Mouse (Mus musculus) myocyte (in vitro differentiated cells): Measurements from ENCODE around the gene Acnat1. TPM values are rescaled to one million over a fixed set of nuclear protein-coding genes. Genes with fewer than 3 reads are reported as not detected.

Experiments used
- H3K27me3 ChIP-seq: one replicate; pipeline ENCODE4 v1.6.1; 2011; ENCODE audit not compliant: control insufficient read depth, insufficient read depth, insufficient read length
- H3K36me3 ChIP-seq: one replicate; pipeline ENCODE4 v1.6.1; 2011; ENCODE audit not compliant: control insufficient read depth, insufficient read depth
- H3K4me2 ChIP-seq: one replicate; pipeline ENCODE4 v1.6.1; 2011; ENCODE audit warnings: low read depth, control low read depth
- H3K4me3 ChIP-seq: one replicate; pipeline ENCODE4 v1.5.1; 2011; ENCODE audit warnings: mild to moderate bottlenecking, control low read depth, moderate library complexity
- H3K79me2 ChIP-seq: one replicate; pipeline ENCODE4 v1.6.1; 2011; ENCODE audit not compliant: control insufficient read depth, insufficient read depth
- H3ac ChIP-seq: one replicate; pipeline ENCODE4 v1.6.1; 2011; ENCODE audit not compliant: control insufficient read depth, insufficient read length
- CEBPB ChIP-seq: IDR thresholded peaks from 2 replicates; pipeline ENCODE4 v1.6.1; 2011; ENCODE audit warnings: mild to moderate bottlenecking, moderate library complexity; ENCODE audit not compliant: poor library complexity, insufficient read depth, severe bottlenecking
- E2F4 ChIP-seq: IDR thresholded peaks from one replicate; pipeline ENCODE4 v1.6.1; 2011; ENCODE audit warnings: mild to moderate bottlenecking, control low read depth, moderate library complexity; ENCODE audit not compliant: insufficient read depth
- MAX ChIP-seq: IDR thresholded peaks from one replicate; pipeline ENCODE4 v1.6.1; 2011; ENCODE audit warnings: low read depth, mild to moderate bottlenecking, control low read depth
- MYOD1 ChIP-seq, 3 experiments: IDR thresholded peaks; one replicate each; pipeline ENCODE4 v1.6.1; 2011; ENCODE audit warnings: control low read depth in 2 of 3, low read depth in 2 of 3, mild to moderate bottlenecking in 2 of 3, moderate library complexity in 1 of 3; ENCODE audit not compliant: insufficient read length in 2 of 3, control insufficient read depth in 1 of 3
- MYOG ChIP-seq, 3 experiments: IDR thresholded peaks; one replicate each; pipeline ENCODE4 v1.6.1; 2011; ENCODE audit warnings: control low read depth in 2 of 3, low read depth in 2 of 3, mild to moderate bottlenecking in 2 of 3; ENCODE audit not compliant: insufficient read length in 2 of 3, control insufficient read depth in 1 of 3, insufficient read depth in 1 of 3
- POLR2A ChIP-seq: IDR thresholded peaks from one replicate; pipeline ENCODE4 v1.6.1; 2011; ENCODE audit warnings: low read depth, mild to moderate bottlenecking, control low read depth, moderate library complexity; ENCODE audit not compliant: insufficient read length
- POLR2AphosphoS2 ChIP-seq: IDR thresholded peaks from one replicate; pipeline ENCODE4 v1.6.1; 2011; ENCODE audit warnings: low read depth, control low read depth; ENCODE audit not compliant: insufficient read length
- REST ChIP-seq: IDR thresholded peaks from one replicate; pipeline ENCODE4 v1.6.1; 2011; ENCODE audit warnings: mild to moderate bottlenecking, control low read depth, moderate library complexity; ENCODE audit not compliant: insufficient read depth, insufficient read length
- SRF ChIP-seq: IDR thresholded peaks from one replicate; pipeline ENCODE4 v1.6.1; 2011; ENCODE audit warnings: low read depth; ENCODE audit not compliant: control insufficient read depth, insufficient read length
- TCF12 ChIP-seq: IDR thresholded peaks from one replicate; pipeline ENCODE4 v1.6.1; 2011; ENCODE audit warnings: mild to moderate bottlenecking, control low read depth; ENCODE audit not compliant: poor library complexity, insufficient read depth, severe bottlenecking
- TCF3 ChIP-seq: IDR thresholded peaks from one replicate; pipeline ENCODE4 v1.6.1; 2011; ENCODE audit warnings: low read depth, control low read depth; ENCODE audit not compliant: insufficient read length
- USF1 ChIP-seq: IDR thresholded peaks from one replicate; pipeline ENCODE4 v1.6.1; 2011; ENCODE audit warnings: low read depth, mild to moderate bottlenecking, control low read depth, moderate library complexity
- polyA plus RNA-seq: library from polyadenylated mRNA; unstranded; fragments of >200 nt; fragmentation: generic; extraction: Trizol; gene quantifications from one replicate; pipeline ENCODE4 v1.2.1, GENCODE M21; 2012; ENCODE audit warnings: missing spikeins

Acnat1 gene
- not detected for polyA plus RNA-seq

DNA sequence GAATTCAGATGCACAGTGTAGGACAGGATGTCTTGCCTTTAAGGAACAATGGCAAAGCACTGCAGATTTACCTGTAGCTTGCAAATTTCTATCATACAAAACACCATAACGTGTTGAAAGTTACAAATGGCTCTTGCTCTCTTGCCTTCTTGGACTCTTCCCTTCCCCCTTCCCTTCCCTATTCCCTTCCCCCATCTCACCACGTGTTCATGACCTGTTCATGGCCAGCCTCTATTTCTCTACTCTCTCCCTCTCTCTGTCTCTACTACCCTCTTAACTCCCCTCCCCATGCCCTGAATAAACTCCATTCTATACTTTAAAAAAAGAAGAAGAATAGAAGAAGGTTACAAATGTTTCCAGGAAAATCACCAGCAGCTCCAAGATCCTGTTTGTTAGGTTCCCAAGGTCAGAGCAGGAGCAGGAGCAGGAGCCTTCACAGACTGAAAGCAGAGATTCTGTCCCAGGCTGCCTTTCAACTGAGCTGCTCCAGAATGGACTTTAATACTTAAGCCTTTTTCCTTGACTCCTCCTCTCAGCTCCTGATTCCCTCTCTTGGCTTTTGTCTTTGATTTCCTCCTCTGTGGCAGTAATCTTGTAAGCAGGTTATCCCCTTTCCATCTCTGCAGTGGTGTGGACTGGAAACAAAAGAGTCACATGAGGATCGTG is at the start of gene Acnat1:
TSS of gene Acnat1 (minus strand) at position 478 of the 666 bp plus-strand sequence.
- H3ac ChIP-seq = no peak within 1 kb of the TSS
- no peak within 1 kb of the TSS for H3K4me2 ChIP-seq
- TF ChIP-seq TCF12 = no peak
- no peak for TF ChIP-seq POLR2AphosphoS2
- no peak for TF ChIP-seq MYOD1 (IDR thresholded peaks at IDR 0.05; ENCODE audit: control insufficient read depth in 1 of 3, insufficient read length in 2 of 3, low read depth in 2 of 3)
- no peak for TF ChIP-seq USF1
- no peak within 1 kb of the TSS for H3K4me3 ChIP-seq
- H3K27me3 ChIP-seq = no peaks in the 10 kb centered on the region
- no peaks in the 10 kb centered on the region for H3K79me2 ChIP-seq
- no peaks in the 10 kb centered on the region for H3K36me3 ChIP-seq

DNA sequence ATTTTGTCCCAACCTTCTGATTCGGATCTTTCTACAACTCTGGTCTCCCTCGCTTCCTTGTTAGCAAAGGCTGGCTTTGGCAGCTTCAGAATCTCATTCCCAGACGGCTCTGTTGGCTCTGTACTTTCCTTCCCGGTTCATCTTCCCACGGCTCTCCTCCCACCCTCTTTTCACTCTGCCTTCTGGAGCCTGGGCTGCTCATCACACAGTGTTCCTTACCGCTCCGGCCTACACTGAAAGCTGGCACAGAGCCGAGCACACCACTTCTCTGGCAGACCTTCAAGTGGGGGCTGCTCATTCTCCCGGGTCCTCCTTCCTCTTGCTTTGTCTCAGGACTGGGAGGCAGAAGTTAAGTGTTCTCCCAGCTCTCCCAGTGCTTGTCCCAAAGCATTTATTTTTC is 48.9 kb upstream of the Acnat1 start:
- Histone ChIP-seq H3K4me3 (peak overlapping the region; percentile 87), H3K4me2 (peak overlapping the region; percentile 92), H3ac (no peak overlapping the region), H3K79me2 (peaks cover 32% of the 10 kb centered on the region), H3K27me3 (no peaks in the 10 kb centered on the region), H3K36me3 (peaks cover 20% of the 10 kb centered on the region)
- TF ChIP-seq REST = no peak
- TF ChIP-seq TCF3 = no peak
- no peak for TF ChIP-seq MYOG (IDR thresholded peaks at IDR 0.05; ENCODE audit: control insufficient read depth in 1 of 3, insufficient read depth in 1 of 3, insufficient read length in 2 of 3, low read depth in 2 of 3)
- no peak for TF ChIP-seq TCF12
- no peak for TF ChIP-seq E2F4
- TF ChIP-seq POLR2AphosphoS2 = no peak
- no peak for TF ChIP-seq CEBPB
- TF ChIP-seq USF1 = no peak
- no peak for TF ChIP-seq SRF
- no peak for TF ChIP-seq POLR2A

DNA sequence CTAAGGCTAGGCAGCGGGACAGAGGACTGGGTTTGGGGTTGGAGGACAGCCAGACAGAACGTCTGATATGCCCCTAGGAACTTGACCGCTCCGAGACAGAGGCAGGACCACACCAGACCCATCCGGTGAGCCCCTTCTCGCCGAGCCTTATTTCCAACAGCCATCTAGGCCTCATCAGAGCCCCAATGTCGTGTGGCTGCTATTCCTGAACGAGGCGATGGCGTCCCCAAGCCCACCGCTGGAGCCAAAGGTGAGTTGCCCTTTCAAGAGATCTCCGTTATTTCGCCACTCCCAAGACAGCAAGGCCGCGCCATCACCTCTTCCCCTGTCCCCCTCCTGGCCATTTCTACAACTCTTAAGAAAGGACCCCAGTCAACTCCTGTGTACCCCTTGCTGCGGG is 47.6 kb upstream of the Acnat1 start:
- no peak for TF ChIP-seq TCF12
- TF ChIP-seq REST = no peak
- no peak for TF ChIP-seq MAX
- no peak for TF ChIP-seq TCF3
- TF ChIP-seq POLR2A = no peak
- no peak for TF ChIP-seq USF1
- no peak for TF ChIP-seq POLR2AphosphoS2
- peak overlapping the region; percentile 92 for H3K4me2 ChIP-seq
- H3K79me2 ChIP-seq = peaks cover 45% of the 10 kb centered on the region
- H3ac ChIP-seq = peak overlapping the region; percentile 25
- peak overlapping the region; percentile 87 for H3K4me3 ChIP-seq
- no peaks in the 10 kb centered on the region for H3K27me3 ChIP-seq
- peaks cover 14% of the 10 kb centered on the region for H3K36me3 ChIP-seq

GRCm38 (mm10) chr4:49520572-49521340 is 47.0 kb upstream of the Acnat1 start, which contains the start of the genes Mrpl50 and Zfp189:
Gene Mrpl50, minus strand, starts transcription at chr4:49521093.
Gene Zfp189, plus strand, starts transcription at chr4:49521176.
- Histone ChIP-seq H3K36me3 (peaks cover 10% of the 10 kb centered on the region), H3ac (peak within 1 kb of the TSS; percentile 25), H3K4me2 (peak within 1 kb of the TSS; percentile 92), H3K79me2 (peaks cover 51% of the 10 kb centered on the region), H3K27me3 (no peaks in the 10 kb centered on the region), H3K4me3 (peak within 1 kb of the TSS; percentile 87)
- TF ChIP-seq POLR2A = peak; percentile 80
- TF ChIP-seq CEBPB = no peak
- peak; percentile 11 for TF ChIP-seq USF1
- no peak for TF ChIP-seq E2F4
- TF ChIP-seq TCF12 = no peak
- TF ChIP-seq MAX = no peak
- TF ChIP-seq MYOD1 (IDR thresholded peaks at IDR 0.05; ENCODE audit: control insufficient read depth in 1 of 3, insufficient read length in 2 of 3, low read depth in 2 of 3) = no peak
- TF ChIP-seq POLR2AphosphoS2 = peak; percentile 62
- peak; percentile 93 for TF ChIP-seq SRF
- no peak for TF ChIP-seq MYOG (IDR thresholded peaks at IDR 0.05; ENCODE audit: control insufficient read depth in 1 of 3, insufficient read depth in 1 of 3, insufficient read length in 2 of 3, low read depth in 2 of 3)
- TF ChIP-seq REST = no peak
- no peak for TF ChIP-seq TCF3

- H3ac ChIP-seq = no peak overlapping the region
- TF ChIP-seq E2F4 (no peak), TCF12 (no peak), CEBPB (no peak), POLR2A (no peak), SRF (no peak), TCF3 (no peak), POLR2AphosphoS2 (no peak), MYOD1 (IDR thresholded peaks at IDR 0.05; ENCODE audit: control insufficient read depth in 1 of 3, insufficient read length in 2 of 3, low read depth in 2 of 3) (no peak), REST (no peak), USF1 (no peak)
- H3K4me2 ChIP-seq = peak overlapping the region; percentile 85
- H3K27me3 ChIP-seq = no peaks in the 10 kb centered on the region
- peaks cover under 1% of the 10 kb centered on the region for H3K36me3 ChIP-seq
- H3K4me3 ChIP-seq = peak overlapping the region; percentile 87
- H3K79me2 ChIP-seq = peaks cover 61% of the 10 kb centered on the region
Observed at GRCm38 (mm10) chr4:49519476-49519875, 45.8 kb upstream of the Acnat1 start.
